Mouse (Mus musculus): ENCODE measurements around the gene Golga5. TPM values are rescaled to one million over a fixed set of nuclear protein-coding genes. Genes with fewer than 3 reads are reported as not detected.

Gene Golga5
- polyA plus RNA-seq (2014; fragmentation: Nextera tagmentation; extraction: Ambion mirVana) = 28.5 and 33.2 TPM in 2 replicates

DNA sequence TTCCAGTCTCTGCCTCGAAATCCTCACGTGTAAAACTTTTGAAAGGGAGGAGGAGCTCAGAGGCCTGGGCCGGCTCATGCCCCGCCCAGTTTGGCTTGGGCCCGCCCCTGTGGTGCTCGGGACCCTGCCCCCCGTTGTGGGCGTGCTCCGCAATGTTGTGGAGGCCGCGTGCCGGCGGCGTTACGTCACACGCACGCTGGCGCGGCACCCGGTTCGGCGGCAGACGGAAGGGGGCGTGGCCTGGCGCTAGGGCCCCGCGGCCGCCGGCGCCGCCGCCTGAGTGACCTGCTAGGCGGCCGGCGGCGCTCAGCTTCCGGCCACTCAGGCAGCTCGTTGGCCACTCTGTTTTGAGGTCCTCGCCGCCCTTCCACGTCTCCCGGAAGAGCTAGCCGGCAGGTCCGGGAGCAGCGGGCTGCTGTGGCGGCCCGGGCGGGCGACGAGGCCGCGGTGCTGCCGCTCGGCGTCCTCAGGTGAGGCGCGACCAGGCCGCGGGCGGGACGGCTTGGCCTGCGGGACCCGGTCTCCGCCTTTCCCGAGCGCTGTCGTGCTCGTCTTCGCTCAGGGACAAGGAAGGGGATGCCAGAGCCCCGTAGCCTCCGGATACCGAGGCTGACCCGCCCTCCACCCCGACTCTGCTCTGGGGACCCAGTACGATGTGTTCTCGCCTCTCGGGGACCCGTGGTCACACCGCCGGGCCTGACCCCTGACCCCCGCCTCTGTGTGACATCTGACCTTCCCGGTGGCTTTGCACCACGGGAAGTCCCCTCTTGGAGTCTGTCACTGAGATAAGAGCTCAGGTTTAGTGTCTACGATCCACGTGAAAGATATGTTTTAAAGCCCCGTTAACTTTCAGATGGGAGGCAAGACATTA lies at the start of gene Golga5:
Gene Golga5 (plus strand): TSS at position 242 of the 871 bp plus-strand sequence.
- under 1% methylated on average over 71 of the region's 86 CpGs for WGBS
- peak within 1 kb of the TSS; percentile 82 for H3K9ac ChIP-seq (replicated peaks; ENCODE audit: low read depth, low read length)
- no peaks in the 10 kb centered on the region for H3K9me3 ChIP-seq (ENCODE audit: control insufficient read depth, low read length)
- H3K36me3 ChIP-seq (ENCODE audit: control insufficient read depth, insufficient read depth, low read length) = peaks cover 12% of the 10 kb centered on the region; the same call in 1 of the 2 replicates
- no peaks in the 10 kb centered on the region for H3K27me3 ChIP-seq (ENCODE audit: control insufficient read depth, insufficient read depth, low read length)
- peak within 1 kb of the TSS; percentile 93 for H3K4me3 ChIP-seq (ENCODE audit: low read depth, low read length)
- H3K4me2 ChIP-seq (ENCODE audit: low read depth, low read length) = peak within 1 kb of the TSS; percentile 80
- H3K4me1 ChIP-seq (ENCODE audit: control insufficient read depth, insufficient read depth, low read length) = peaks cover 4% of the 10 kb centered on the region; the same call in 1 of the 2 replicates
- H3K27ac ChIP-seq (ENCODE audit: low read depth, low read length) = peak within 1 kb of the TSS; percentile 52
- ATAC-seq (ENCODE audit: low read depth) = peak; percentile 98

- H3K27me3 ChIP-seq (ENCODE audit: control insufficient read depth, insufficient read depth, low read length) = no peaks in the 10 kb centered on the region
- peak; percentile 44; the same call in 1 of the 2 replicates for ATAC-seq (ENCODE audit: low read depth)
- no peaks in the 10 kb centered on the region for H3K9me3 ChIP-seq (ENCODE audit: control insufficient read depth, low read length)
- H3K9ac ChIP-seq (replicated peaks; ENCODE audit: low read depth, low read length) = no peak overlapping the region
- H3K4me3 ChIP-seq (ENCODE audit: low read depth, low read length) = no peak overlapping the region
- H3K36me3 ChIP-seq (ENCODE audit: control insufficient read depth, insufficient read depth, low read length) = 0 out of 2 replicates have a peak, but pooled peaks cover 9% of the 10 kb centered on the region
- peak overlapping the region; percentile 2; the same call in 1 of the 2 replicates for H3K27ac ChIP-seq (ENCODE audit: low read depth, low read length)
- WGBS = 34% methylated on average over 3 of the region's 3 CpGs
- H3K4me1 ChIP-seq (ENCODE audit: control insufficient read depth, insufficient read depth, low read length) = no peaks in the 10 kb centered on the region
- H3K4me2 ChIP-seq (ENCODE audit: low read depth, low read length) = no peak overlapping the region
These were observed 49.4 kb upstream of the Golga5 start for GRCm38 (mm10) chr12:102419544-102419943.

- no peak for ATAC-seq (ENCODE audit: low read depth)
- H3K27me3 ChIP-seq (ENCODE audit: control insufficient read depth, insufficient read depth, low read length) = no peaks in the 10 kb centered on the region
- no peaks in the 10 kb centered on the region for H3K4me1 ChIP-seq (ENCODE audit: control insufficient read depth, insufficient read depth, low read length)
- H3K9me3 ChIP-seq (ENCODE audit: control insufficient read depth, low read length) = no peaks in the 10 kb centered on the region
- H3K27ac ChIP-seq (ENCODE audit: low read depth, low read length) = no peak overlapping the region
- no peak overlapping the region for H3K9ac ChIP-seq (replicated peaks; ENCODE audit: low read depth, low read length)
- H3K4me3 ChIP-seq (ENCODE audit: low read depth, low read length) = no peak overlapping the region
- 0 out of 2 replicates have a peak, but pooled peaks cover 9% of the 10 kb centered on the region for H3K36me3 ChIP-seq (ENCODE audit: control insufficient read depth, insufficient read depth, low read length)
- 93% methylated on average over 10 of the region's 10 CpGs for WGBS
- no peak overlapping the region for H3K4me2 ChIP-seq (ENCODE audit: low read depth, low read length)
These were observed 48.6 kb upstream of the Golga5 start for GRCm38 (mm10) chr12:102420168-102420890.

DNA sequence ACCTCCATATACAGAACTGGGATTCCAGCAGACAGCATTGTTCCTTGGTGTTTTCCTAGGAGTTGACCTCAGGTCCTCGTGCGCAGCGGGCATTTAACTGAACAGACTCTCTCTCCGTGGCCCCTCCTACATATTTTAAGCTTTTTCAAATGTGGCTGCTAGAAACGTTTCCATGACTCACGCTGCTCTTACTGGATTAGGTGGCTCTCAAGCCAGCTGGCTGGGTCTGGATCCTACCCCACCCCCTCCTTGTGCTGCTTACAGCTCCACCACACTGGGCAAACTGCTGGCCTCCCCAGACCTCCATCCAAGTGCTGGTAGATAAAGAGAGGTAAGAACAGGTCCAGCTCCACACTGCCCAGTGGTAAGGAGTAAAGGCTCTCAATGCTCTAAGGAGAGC lies 46.9 kb upstream of the Golga5 start:
- ATAC-seq (ENCODE audit: low read depth) = no peak
- no peak overlapping the region for H3K27ac ChIP-seq (ENCODE audit: low read depth, low read length)

GRCm38 (mm10) chr12:102422623-102423320 lies 46.2 kb upstream of the Golga5 start:
- Histone ChIP-seq H3K36me3 (ENCODE audit: control insufficient read depth, insufficient read depth, low read length) (0 out of 2 replicates have a peak, but pooled peaks cover 9% of the 10 kb centered on the region), H3K9me3 (ENCODE audit: control insufficient read depth, low read length) (no peaks in the 10 kb centered on the region), H3K27me3 (ENCODE audit: control insufficient read depth, insufficient read depth, low read length) (no peaks in the 10 kb centered on the region), H3K9ac (replicated peaks; ENCODE audit: low read depth, low read length) (no peak overlapping the region), H3K4me2 (ENCODE audit: low read depth, low read length) (no peak overlapping the region), H3K4me1 (ENCODE audit: control insufficient read depth, insufficient read depth, low read length) (no peaks in the 10 kb centered on the region), H3K4me3 (ENCODE audit: low read depth, low read length) (no peak overlapping the region), H3K27ac (ENCODE audit: low read depth, low read length) (no peak overlapping the region)
- 91% methylated on average over 11 of the region's 11 CpGs for WGBS
- no peak for ATAC-seq (ENCODE audit: low read depth)

More for the DNA sequence above, 46.9 kb upstream of the Golga5 start:
- Histone ChIP-seq H3K4me1 (ENCODE audit: control insufficient read depth, insufficient read depth, low read length) (no peaks in the 10 kb centered on the region), H3K36me3 (ENCODE audit: control insufficient read depth, insufficient read depth, low read length) (0 out of 2 replicates have a peak, but pooled peaks cover 9% of the 10 kb centered on the region), H3K4me3 (ENCODE audit: low read depth, low read length) (no peak overlapping the region), H3K9ac (replicated peaks; ENCODE audit: low read depth, low read length) (no peak overlapping the region), H3K9me3 (ENCODE audit: control insufficient read depth, low read length) (no peaks in the 10 kb centered on the region), H3K4me2 (ENCODE audit: low read depth, low read length) (no peak overlapping the region), H3K27me3 (ENCODE audit: control insufficient read depth, insufficient read depth, low read length) (no peaks in the 10 kb centered on the region)
- WGBS = 95% methylated on average over 6 of the region's 6 CpGs

GRCm38 (mm10) chr12:102423625-102424024 lies 45.3 kb upstream of the Golga5 start:
- no peak overlapping the region for H3K9ac ChIP-seq (replicated peaks; ENCODE audit: low read depth, low read length)
- WGBS = 92% methylated on average over 8 of the region's 8 CpGs
- 0 out of 2 replicates have a peak, but pooled peaks cover 9% of the 10 kb centered on the region for H3K36me3 ChIP-seq (ENCODE audit: control insufficient read depth, insufficient read depth, low read length)
- no peaks in the 10 kb centered on the region for H3K4me1 ChIP-seq (ENCODE audit: control insufficient read depth, insufficient read depth, low read length)
- H3K27ac ChIP-seq (ENCODE audit: low read depth, low read length) = no peak overlapping the region
- no peak overlapping the region for H3K4me2 ChIP-seq (ENCODE audit: low read depth, low read length)
- H3K4me3 ChIP-seq (ENCODE audit: low read depth, low read length) = no peak overlapping the region
- no peak for ATAC-seq (ENCODE audit: low read depth)
- H3K27me3 ChIP-seq (ENCODE audit: control insufficient read depth, insufficient read depth, low read length) = no peaks in the 10 kb centered on the region
- H3K9me3 ChIP-seq (ENCODE audit: control insufficient read depth, low read length) = no peaks in the 10 kb centered on the region

DNA sequence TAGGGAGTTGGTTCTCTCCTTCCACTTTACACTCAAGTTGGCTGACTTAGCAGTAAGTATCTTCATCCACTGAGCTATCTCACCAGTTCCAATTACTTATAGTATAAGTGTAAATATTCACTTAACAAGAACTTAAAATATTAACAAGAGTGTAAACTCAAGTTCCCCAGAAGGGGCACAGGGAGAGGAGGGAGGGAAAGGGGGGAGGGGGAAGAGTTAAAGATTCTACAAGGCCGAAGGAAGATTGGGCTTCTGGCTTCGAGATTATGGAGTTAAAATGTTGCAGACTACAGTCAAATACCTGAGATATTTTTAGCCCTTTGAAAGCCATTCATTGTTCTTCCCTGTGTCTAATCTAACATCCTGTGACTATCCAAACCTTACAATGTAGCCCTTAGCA lies 44.5 kb upstream of the Golga5 start:
- no peak overlapping the region for H3K27ac ChIP-seq (ENCODE audit: low read depth, low read length)
- H3K36me3 ChIP-seq (ENCODE audit: control insufficient read depth, insufficient read depth, low read length) = 0 out of 2 replicates have a peak, but pooled peaks cover 9% of the 10 kb centered on the region
- H3K9ac ChIP-seq (replicated peaks; ENCODE audit: low read depth, low read length) = no peak overlapping the region
- H3K4me2 ChIP-seq (ENCODE audit: low read depth, low read length) = no peak overlapping the region
- no peak for ATAC-seq (ENCODE audit: low read depth)
- no peaks in the 10 kb centered on the region for H3K4me1 ChIP-seq (ENCODE audit: control insufficient read depth, insufficient read depth, low read length)
- H3K4me3 ChIP-seq (ENCODE audit: low read depth, low read length) = no peak overlapping the region
- 91% methylated on average over 2 of the region's 2 CpGs for WGBS
- no peaks in the 10 kb centered on the region for H3K27me3 ChIP-seq (ENCODE audit: control insufficient read depth, insufficient read depth, low read length)
- H3K9me3 ChIP-seq (ENCODE audit: control insufficient read depth, low read length) = no peaks in the 10 kb centered on the region

- no peak overlapping the region for H3K9ac ChIP-seq (replicated peaks; ENCODE audit: low read depth, low read length)
- H3K4me1 ChIP-seq (ENCODE audit: control insufficient read depth, insufficient read depth, low read length) = no peaks in the 10 kb centered on the region
- ATAC-seq (ENCODE audit: low read depth) = no peak
- 0 out of 2 replicates have a peak, but pooled peaks cover 9% of the 10 kb centered on the region for H3K36me3 ChIP-seq (ENCODE audit: control insufficient read depth, insufficient read depth, low read length)
- H3K4me3 ChIP-seq (ENCODE audit: low read depth, low read length) = no peak overlapping the region
- H3K27ac ChIP-seq (ENCODE audit: low read depth, low read length) = no peak overlapping the region
- H3K9me3 ChIP-seq (ENCODE audit: control insufficient read depth, low read length) = no peaks in the 10 kb centered on the region
- no peak overlapping the region for H3K4me2 ChIP-seq (ENCODE audit: low read depth, low read length)
- no peaks in the 10 kb centered on the region for H3K27me3 ChIP-seq (ENCODE audit: control insufficient read depth, insufficient read depth, low read length)
- 85% methylated on average over 4 of the region's 4 CpGs for WGBS
These were observed 43.8 kb upstream of the Golga5 start for GRCm38 (mm10) chr12:102425048-102425578.
